ENCODE assay signal across 7 mouse cellular contexts in genomic region chr7:28595751-28596435, GRCm38 (mm10). TPM values are rescaled to one million over a fixed set of nuclear protein-coding genes. Genes with fewer than 3 reads are reported as not detected.
A peak's percentile ranks its signal among the peaks of the same experiment; 100 is the strongest.
DNase-seq lines count a peak whose midpoint lies in the region; ATAC-seq and TF ChIP-seq lines count a peak whose summit lies in the region.

No protein-coding gene starts in this region.

- peaks cover 56% of the 10 kb centered on the region for H3K4me1 ChIP-seq in intestine, embryonic 14.5 days (replicated peaks; ENCODE audit: control insufficient read depth, insufficient read depth, low read length)
- peaks cover 11% of the 10 kb centered on the region for H3K4me1 ChIP-seq in midbrain, postnatal 0 days (ENCODE audit: insufficient read depth, low read length)

- H3K27me3 ChIP-seq in intestine, embryonic 14.5 days (replicated peaks; ENCODE audit: control insufficient read depth, insufficient read depth, low read length): no peaks in the 10 kb centered on the region
- H3K27me3 ChIP-seq in midbrain, postnatal 0 days (ENCODE audit: insufficient read depth, low read length): no peaks in the 10 kb centered on the region

- DNase-seq in kidney, adult 9 months: peak; percentile 56
- DNase-seq in kidney, postnatal 10 days: no peak
- peak; percentile 79 to 81 for DNase-seq in adrenal gland, postnatal 36 days
- DNase-seq in intestine, embryonic 14.5 days (ENCODE audit: low spot score): no peak
- DNase-seq in midbrain, postnatal 0 days (ENCODE audit: low spot score): peak; percentile 56
- no peak for DNase-seq in spleen, adult 18-20 months
- DNase-seq in gastrocnemius, postnatal 14 days: no peak

- TF ChIP-seq CTCF in midbrain, postnatal 0 days (IDR thresholded peaks at IDR 0.05): no peak

- H3K36me3 ChIP-seq in intestine, embryonic 14.5 days (ENCODE audit: control insufficient read depth, insufficient read depth, low read length): peaks cover 9% of the 10 kb centered on the region; the same call in 1 of the 2 replicates
- H3K36me3 ChIP-seq in midbrain, postnatal 0 days (ENCODE audit: insufficient read depth, low read length): no peaks in the 10 kb centered on the region

- no peak overlapping the region for H3K4me3 ChIP-seq in intestine, embryonic 14.5 days (ENCODE audit: low read depth, low read length)
- no peak overlapping the region for H3K4me3 ChIP-seq in midbrain, postnatal 0 days (ENCODE audit: low read depth, low read length)

- no peak overlapping the region for H3K27ac ChIP-seq in intestine, embryonic 14.5 days (ENCODE audit: low read depth)
- H3K27ac ChIP-seq in midbrain, postnatal 0 days (ENCODE audit: low read depth, low read length): no peak overlapping the region

- no peaks in the 10 kb centered on the region for H3K9me3 ChIP-seq in intestine, embryonic 14.5 days (ENCODE audit: control insufficient read depth, low read length)
- H3K9me3 ChIP-seq in midbrain, postnatal 0 days (ENCODE audit: low read length): no peaks in the 10 kb centered on the region

- no peak overlapping the region for H3K9ac ChIP-seq in intestine, embryonic 14.5 days (ENCODE audit: low read length)
- no peak overlapping the region for H3K9ac ChIP-seq in midbrain, postnatal 0 days (replicated peaks; ENCODE audit: low read length, poor library complexity, severe bottlenecking)

- no peak for ATAC-seq in intestine, embryonic 14.5 days (replicated peaks; ENCODE audit: low FRiP score, low TSS enrichment, low read depth)
- no peak for ATAC-seq in midbrain, postnatal 0 days (ENCODE audit: low FRiP score)

- intact Hi-C loops in gastrocnemius, postnatal 14 days (cut with DNase I; ENCODE audit: low total_unique reads): no loop called here

- peak overlapping the region; percentile 78 for H3K4me2 ChIP-seq in intestine, embryonic 14.5 days (ENCODE audit: low read length)
- H3K4me2 ChIP-seq in midbrain, postnatal 0 days (ENCODE audit: low read depth, low read length, poor library complexity, severe bottlenecking): peak overlapping the region; percentile 85; the same call in 1 of the 2 replicates

- 78% methylated on average over 8 of the region's 8 CpGs for WGBS in intestine, embryonic 14.5 days
- 72% methylated on average over 8 of the region's 8 CpGs for WGBS in midbrain, postnatal 0 days

RNA-seq across cellular contexts. Expression of gene Samd4b, which starts 2.1 kb away (rescaled TPM):
- total RNA-seq in adrenal gland, postnatal 36 days (2021): 10 to 100 TPM; 62.5 to 69.8 TPM
- polyA plus RNA-seq in intestine, embryonic 14.5 days (2014; fragmentation: Nextera tagmentation; extraction: Ambion mirVana): 26.7 and 27.7 TPM in 2 replicates
- total RNA-seq in midbrain, postnatal 0 days (2014; rRNA removed): 48.2 and 56.0 TPM in 2 replicates
- polyA plus RNA-seq in midbrain, postnatal 0 days (2015; fragmentation: Nextera tagmentation; extraction: Ambion mirVana): 17.6 and 19.2 TPM in 2 replicates
- 10 to 100 TPM; 15.7 to 18.5 TPM for total RNA-seq in gastrocnemius, postnatal 14 days (2021)

RNA-seq across cellular contexts. Expression of gene Pak4, which starts 2.1 kb away (rescaled TPM):
- total RNA-seq in adrenal gland, postnatal 36 days (2021): 10 to 100 TPM; 28.0 to 30.0 TPM
- polyA plus RNA-seq in intestine, embryonic 14.5 days (2014; fragmentation: Nextera tagmentation; extraction: Ambion mirVana): 50.2 and 50.8 TPM in 2 replicates
- 13.3 and 19.8 TPM in 2 replicates for total RNA-seq in midbrain, postnatal 0 days (2014; rRNA removed)
- polyA plus RNA-seq in midbrain, postnatal 0 days (2015; fragmentation: Nextera tagmentation; extraction: Ambion mirVana): 8.9 and 9.6 TPM in 2 replicates
- 1 to 10 TPM; 2.9 to 4.6 TPM for total RNA-seq in gastrocnemius, postnatal 14 days (2021)

RNA-seq across cellular contexts. Expression of gene Acp7, which starts 35.2 kb away (rescaled TPM):
- total RNA-seq in adrenal gland, postnatal 36 days (2021): not detected
- polyA plus RNA-seq in intestine, embryonic 14.5 days (2014; fragmentation: Nextera tagmentation; extraction: Ambion mirVana): not detected in 2 replicates
- total RNA-seq in midbrain, postnatal 0 days (2014; rRNA removed): 1.3 and 2.6 TPM in 2 replicates
- 0.22 and 0.55 TPM in 2 replicates for polyA plus RNA-seq in midbrain, postnatal 0 days (2015; fragmentation: Nextera tagmentation; extraction: Ambion mirVana)
- not detected for total RNA-seq in gastrocnemius, postnatal 14 days (2021)

RNA-seq across cellular contexts. Expression of gene Nccrp1, which starts 48.8 kb away (rescaled TPM):
- total RNA-seq in adrenal gland, postnatal 36 days (2021): under 1 TPM in 1 of 2 experiments, not detected in 1; 0.20 TPM
- polyA plus RNA-seq in intestine, embryonic 14.5 days (2014; fragmentation: Nextera tagmentation; extraction: Ambion mirVana): not detected in 2 replicates
- 1.4 TPM in 1 of 2 replicates, not detected in the other for total RNA-seq in midbrain, postnatal 0 days (2014; rRNA removed)
- 0.16 and 0.47 TPM in 2 replicates for polyA plus RNA-seq in midbrain, postnatal 0 days (2015; fragmentation: Nextera tagmentation; extraction: Ambion mirVana)
- total RNA-seq in gastrocnemius, postnatal 14 days (2021): not detected

RNA-seq across cellular contexts. Expression of gene Sycn, which starts 55.2 kb away (rescaled TPM):
- not detected for total RNA-seq in adrenal gland, postnatal 36 days (2021)
- polyA plus RNA-seq in intestine, embryonic 14.5 days (2014; fragmentation: Nextera tagmentation; extraction: Ambion mirVana): 15.7 and 17.9 TPM in 2 replicates
- total RNA-seq in midbrain, postnatal 0 days (2014; rRNA removed): not detected in 2 replicates
- not detected in 2 replicates for polyA plus RNA-seq in midbrain, postnatal 0 days (2015; fragmentation: Nextera tagmentation; extraction: Ambion mirVana)
- total RNA-seq in gastrocnemius, postnatal 14 days (2021): not detected

Comparison
In these comparisons a context has a peak if more than half of its experiments do, and no peak if none do; other contexts are left out.
1. DNase-seq: peak in kidney, adult 9 months (single experiment), adrenal gland, postnatal 36 days (2 of 2) and midbrain, postnatal 0 days (single experiment); none in kidney, postnatal 10 days (single experiment), intestine, embryonic 14.5 days (single experiment), spleen, adult 18-20 months (0 of 2) and gastrocnemius, postnatal 14 days (single experiment).